Mouse (Mus musculus): ENCODE data around the gene Kdm5a. TPM values are rescaled to one million over a fixed set of nuclear protein-coding genes. Genes with fewer than 3 reads are reported as not detected.

Kdm5a gene
- 10 to 100 TPM; 43.0 to 52.3 (median 44.3) TPM for total RNA-seq (2022)

DNA sequence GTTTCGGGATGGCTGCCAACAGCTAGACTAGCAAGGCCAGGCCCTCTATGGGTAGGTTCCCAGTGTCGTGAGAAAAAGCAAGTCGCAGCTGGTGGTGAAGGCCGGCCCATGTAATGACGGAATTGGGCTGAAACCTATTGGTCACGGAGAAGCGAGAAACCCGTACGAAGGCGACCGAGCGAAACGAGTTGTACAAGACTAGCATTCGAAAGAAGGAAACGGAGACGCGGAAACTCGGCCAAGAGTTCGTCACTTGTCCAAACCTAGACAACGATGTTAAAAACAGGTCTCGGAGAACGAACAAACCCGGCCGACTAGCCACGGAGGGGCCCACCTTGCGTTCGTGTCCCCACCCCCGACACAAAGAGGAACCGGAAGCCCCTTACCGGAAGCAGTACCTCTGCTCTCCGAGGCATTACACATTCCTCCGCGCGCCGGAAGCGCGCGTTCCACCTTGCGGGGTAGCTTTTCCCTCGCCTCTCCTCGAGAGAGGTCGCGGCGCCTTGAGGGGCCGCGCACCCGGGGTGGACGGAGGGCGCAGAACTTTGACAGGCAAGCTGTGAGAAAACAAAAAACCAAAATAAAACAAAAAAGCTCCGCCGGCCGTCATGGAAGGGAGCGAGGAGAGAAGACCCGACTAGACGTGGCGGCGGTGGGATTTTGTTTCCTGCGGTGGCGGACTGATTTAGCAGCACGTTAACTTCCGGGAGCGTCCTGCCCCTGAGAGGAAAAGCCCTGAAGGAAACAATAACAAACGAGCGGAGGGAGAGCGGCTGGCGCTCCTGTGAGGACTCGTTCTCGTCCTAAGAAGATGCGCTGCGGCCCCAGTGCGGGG lies at the start of gene Kdm5a, which contains the start of gene Ccdc77:
Kdm5a (plus strand) TSS at position 437 of the 835 bp plus-strand sequence.
Ccdc77 (minus strand) TSS at position 687 of the 835 bp plus-strand sequence.
- peak; percentile 91 to 94 for DNase-seq (ENCODE audit: low spot score in 2 of 2)

DNA sequence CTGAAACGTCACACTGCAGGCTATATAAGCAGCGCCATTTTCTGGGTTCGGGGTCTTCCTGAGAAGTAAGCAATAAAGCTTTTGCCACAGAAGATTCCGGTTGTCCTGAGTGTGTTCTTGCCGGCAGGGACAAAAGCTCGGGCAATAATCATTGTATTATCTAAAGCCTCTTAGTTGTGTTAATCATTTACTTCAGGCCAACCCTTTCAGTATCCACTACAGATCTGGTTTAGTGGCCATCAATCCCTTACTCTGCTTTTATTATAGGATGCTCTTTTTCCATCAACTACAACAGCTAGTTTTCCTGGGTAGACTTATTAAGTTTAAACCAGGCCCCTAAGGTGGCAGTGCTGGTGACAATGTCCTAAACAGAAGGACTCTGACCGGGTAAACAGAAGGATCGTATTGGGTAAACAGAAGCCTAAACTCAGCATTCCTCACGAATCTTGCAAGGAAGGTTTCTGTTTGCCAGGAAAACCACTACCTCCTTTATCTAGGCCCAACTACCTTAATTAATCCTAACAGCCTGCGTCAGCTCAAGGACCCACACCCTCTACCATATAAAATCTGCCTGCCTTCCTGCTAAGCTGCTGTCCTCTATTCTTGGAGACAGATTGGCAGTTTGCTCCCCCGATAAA lies 45.5 kb upstream of the Kdm5a start:
- DNase-seq (ENCODE audit: low spot score in 2 of 2): no peak

DNA sequence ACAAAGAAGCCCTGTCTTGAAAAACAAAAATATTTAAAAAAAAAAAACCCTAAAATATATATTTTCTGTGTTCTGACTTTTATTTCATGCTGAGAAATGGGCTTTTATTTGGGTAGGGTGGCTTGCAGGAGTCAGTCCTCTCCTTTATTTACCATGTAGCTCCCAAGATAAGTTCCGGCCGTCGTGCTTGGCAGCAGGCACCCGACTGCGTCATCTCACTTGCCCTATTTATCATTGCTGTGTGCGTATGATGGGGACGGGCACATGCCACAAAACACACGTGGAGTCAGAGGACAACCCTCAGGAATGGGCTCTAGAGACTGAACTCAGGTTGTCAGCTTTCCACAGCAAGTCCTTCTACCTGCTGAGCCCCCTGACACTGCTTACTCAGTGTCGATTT lies 44.8 kb upstream of the Kdm5a start:
- no peak for DNase-seq (ENCODE audit: low spot score in 2 of 2)

DNA sequence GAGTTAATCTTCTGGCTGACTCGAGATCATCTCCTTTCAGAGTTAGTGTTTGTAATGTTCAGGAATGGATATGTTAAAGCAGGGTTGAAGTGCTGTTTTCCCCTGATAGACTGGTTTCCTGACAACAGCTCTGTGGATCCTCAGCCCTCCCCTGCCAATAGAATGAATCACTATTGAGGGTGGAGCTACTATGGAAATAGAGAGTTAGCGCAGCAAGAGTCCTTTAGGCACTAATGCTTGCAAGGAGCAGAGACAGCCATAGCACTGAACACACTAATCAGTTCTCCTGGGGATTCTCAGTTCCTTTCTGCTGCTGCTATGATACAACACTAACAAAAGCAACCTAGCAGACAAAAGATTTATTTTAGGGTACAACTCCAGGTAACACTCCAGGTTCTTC lies 43.6 kb upstream of the Kdm5a start:
- DNase-seq (ENCODE audit: low spot score in 2 of 2): no peak

DNA sequence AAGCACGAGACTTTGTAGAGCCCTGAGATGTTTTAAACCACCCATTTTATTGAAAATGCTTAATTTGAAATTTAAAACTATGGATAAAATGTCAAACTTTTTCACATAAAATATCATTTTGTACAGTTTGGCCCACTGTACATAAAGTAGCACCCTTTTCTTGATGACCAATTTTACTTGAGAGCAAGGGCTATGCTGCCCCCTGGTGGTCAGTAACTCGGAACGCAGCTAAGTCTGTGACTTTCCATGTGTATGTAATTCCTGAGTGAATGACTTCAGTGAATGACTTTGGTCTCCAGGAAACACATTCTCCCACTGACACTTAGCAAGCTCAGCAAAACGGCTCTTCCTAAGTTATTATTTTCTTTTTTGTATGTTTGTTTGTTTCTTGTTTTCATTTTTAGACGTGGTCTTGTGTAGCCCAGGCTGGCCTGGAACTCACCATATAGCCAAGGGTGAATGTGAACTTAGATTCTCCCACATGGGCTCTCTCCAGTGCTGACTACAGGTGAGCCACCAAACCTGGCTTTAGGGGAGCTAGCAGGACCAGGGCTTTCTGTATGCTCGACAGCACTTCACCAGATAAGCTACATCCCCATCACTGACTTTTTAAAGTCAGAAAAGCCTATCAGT lies 39.5 kb upstream of the Kdm5a start:
- peak; percentile 22 to 67 for DNase-seq (ENCODE audit: low spot score in 2 of 2)

DNA sequence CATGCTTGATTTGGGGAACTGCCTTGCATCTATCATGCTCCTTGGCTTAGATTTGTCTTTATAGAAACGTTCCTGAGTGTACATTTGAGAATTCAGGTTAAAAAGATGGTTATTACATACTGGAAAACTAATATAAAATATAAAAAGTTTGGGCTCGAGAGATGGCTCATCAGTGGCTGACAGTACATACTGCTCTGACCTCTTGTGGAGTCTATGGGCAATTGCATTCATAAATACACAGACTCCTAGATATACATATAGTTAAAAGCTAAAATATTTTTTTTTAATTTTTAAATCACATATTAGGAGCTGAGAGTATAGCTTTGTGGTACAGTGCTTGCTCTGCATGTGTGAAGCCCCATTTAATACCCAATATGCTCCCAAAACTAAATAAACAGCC lies 31.6 kb upstream of the Kdm5a start:
- no peak for DNase-seq (ENCODE audit: low spot score in 2 of 2)

DNA sequence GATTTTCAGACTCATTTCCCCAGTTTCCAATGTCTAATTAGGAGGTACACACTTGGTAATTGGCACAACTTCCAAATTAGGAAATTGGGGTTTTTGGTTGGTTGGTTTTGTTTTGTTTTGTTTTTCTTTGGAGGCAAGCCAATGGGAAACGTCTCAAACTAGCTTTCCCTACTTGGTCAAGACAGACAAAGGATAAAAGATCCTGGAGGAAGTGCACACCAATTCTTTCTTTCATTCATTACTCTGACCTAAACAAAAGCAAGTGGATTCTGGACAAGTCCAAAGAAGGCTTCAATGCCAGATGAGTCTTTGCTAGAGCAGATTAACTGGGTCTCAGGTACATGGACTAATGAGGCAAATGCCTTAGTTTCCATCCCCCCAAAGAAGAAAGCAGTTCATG lies 19.9 kb upstream of the Kdm5a start:
- no peak for DNase-seq (ENCODE audit: low spot score in 2 of 2)

DNA sequence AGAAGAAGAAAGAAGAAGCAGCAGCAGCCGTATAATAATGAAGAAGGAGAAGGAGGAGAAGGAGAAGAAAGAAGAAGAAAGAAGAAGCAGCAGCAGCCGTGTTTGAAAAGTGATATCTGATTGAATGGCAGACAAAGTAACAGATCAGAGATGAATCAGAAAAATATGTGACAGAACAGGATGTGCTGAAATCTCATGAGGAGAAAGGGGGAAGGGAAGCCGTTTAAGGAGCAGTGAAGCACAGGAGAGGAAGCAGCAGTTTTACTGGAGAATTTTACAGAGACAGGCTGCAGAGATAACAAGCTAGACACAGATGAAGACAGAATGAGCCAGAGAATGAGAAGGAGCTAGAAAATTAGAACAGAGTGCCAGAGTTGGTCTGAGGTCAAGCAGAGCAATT lies 14.9 kb upstream of the Kdm5a start:
- no peak for DNase-seq (ENCODE audit: low spot score in 2 of 2)

DNA sequence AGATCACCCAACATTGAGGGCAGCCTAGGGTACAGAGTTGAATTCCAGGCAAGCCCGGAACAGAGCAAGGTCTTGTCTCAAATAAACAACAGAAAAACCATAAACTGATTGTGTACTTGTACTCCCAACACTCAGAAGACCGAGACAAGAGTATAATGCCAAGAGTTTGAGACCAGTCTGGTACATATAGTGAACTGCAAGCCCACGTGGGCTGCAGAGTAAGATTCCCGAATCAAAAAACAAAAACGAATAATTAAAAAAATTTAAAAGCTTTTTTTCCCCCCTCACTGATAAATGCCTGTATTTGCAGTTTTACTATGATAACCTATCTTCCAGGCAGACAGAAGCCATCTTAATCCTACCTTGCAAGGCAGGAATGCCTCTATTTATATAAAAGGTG lies 7.4 kb upstream of the Kdm5a start:
- DNase-seq (ENCODE audit: low spot score in 2 of 2): no peak

DNA sequence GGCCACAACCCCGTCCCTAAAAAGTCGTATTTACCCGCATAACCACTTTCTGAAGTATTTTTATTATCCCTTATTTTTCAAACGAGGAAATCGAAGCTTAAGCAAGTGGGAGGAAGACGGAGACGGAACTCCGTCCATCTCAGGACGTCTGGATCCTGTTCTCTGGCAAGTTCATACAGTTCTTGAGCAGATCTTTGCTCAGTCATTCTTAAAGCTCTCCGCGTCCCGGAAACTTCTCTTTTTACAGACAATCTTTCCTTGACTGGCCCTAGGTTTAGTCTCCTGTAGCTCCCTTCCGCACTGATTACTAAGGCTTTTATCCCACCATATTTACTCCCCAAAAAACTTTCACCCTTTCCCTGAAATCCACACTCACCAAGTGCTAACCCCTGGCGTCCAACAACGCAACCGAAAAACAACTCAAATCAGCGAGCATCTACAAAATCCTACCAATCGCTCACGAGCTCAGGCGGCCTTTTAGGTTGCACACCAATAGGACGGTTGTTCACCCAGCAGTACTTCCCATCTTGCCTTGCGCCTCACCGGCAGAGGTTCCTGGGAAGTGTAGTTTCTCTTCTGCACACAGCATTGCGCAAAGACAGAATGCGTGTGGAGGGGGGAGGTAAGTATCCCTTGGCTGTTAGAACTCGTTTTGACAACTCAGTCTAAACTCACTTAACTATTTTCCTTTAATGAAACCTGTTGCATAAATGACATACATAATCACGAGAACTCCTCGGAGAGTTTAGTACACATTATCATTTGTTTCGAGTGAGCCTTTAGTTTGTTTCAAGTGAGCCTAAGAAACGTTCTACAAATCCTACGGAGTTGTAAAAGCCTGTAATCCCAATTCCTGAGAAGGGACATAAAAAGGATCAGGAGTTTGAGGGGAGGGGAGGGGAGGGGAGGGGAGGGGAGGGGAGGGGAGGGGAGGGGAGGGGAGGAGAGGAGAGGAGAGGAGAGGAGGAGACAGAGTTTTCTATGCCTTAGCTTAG lies 6.7 kb upstream of the Kdm5a start:
- peak; percentile 86 to 88 for DNase-seq (ENCODE audit: low spot score in 2 of 2)

DNA sequence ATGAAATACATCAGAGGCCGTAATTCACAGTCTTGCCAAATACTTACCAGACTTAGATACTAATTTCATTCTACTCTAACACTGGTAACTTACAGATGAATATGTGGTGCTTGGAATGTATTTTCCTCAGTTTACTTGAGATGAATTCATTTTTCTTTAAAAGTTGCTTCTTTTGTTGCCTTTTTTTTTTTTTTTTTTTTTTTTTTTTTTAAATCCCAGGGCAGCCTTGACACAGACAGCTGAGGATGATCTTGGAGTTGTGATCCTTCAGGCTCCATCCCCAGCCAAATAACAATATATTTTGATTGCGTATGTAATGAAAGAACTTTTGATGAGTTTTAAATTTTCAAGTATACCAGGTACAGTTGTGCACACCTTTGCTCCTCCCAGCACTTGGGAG lies 1.8 kb upstream of the Kdm5a start:
- DNase-seq (ENCODE audit: low spot score in 2 of 2): no peak

DNA sequence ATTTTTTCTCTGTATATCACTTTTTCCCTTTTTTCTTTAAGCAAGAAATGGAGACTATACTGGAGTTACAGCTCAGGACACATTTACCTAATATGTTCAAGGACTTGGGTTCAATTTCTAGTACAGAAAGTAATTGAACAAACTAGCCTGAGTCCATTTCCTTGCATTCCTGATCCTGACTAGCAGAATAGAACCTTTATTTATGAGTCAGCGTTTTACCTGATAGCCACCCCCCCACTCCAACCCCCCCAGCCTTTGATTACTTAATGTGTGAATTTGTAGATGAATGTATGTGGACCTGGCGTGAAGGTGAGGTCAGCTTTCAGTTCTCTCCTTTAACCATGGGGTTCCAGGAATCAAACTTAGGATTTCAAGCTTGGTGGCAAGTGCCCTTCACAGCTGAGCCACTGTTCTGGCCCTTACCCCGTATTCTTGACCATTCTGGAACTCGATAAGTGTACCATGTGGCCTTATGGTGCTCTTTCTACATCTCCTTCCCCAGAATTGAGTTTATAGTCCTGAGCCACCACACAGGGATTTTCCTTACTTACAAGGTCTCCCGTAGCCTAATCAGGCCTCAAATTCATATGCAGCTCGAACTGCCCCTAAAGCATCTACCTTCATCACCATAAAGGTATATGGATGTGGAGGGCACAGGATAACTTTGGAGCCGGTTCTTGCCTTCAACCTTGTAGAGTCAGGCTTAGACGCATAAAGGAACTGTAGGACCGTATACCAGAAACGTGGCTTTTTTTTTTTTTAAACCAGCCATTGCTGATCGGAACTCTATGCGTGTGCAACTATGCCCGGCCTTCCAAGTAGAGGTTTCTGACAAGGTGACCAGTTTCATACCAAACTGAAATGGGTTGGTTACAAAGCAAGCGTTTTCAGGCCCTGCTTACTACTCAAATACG lies 893 bp upstream of the Kdm5a start:
- no peak for DNase-seq (ENCODE audit: low spot score in 2 of 2)

DNA sequence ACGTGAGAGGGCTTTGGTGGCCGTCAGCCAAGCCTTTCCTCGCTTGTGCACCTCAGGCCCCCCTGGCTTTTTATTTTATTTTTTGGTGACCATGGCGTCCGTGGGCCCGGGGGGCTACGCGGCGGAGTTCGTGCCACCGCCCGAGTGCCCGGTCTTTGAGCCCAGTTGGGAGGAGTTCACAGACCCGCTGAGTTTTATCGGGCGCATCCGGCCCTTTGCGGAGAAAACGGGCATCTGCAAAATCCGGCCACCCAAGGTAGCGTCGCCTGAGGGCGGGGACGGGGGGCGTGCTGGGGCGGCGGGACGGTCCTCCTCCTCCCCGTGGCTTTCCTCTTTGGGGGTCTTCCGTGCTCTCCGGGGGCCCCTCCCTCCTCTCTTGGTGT lies 590 bp downstream of the Kdm5a start:
- DNase-seq (ENCODE audit: low spot score in 2 of 2): no peak

DNA sequence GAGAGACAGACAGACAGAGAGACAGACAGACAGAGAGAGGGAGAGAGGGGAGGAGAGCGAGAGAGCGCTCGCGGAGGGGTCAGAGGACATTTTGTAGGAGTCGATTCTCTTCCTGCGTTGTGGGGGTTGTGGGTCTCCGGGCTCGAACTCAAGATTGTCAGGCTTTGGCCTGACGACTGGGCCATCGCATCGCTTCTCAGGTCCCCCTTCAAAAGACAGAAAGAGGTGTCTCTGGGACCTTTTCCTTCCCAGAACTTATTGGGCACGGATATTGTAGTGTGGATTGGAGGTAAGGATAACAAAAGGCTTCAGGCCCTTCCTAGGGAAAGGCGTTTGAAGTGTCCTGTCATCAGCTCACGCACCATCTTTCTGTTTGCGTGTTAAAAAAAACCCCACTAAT lies 1.1 kb downstream of the Kdm5a start:
- DNase-seq (ENCODE audit: low spot score in 2 of 2): no peak

DNA sequence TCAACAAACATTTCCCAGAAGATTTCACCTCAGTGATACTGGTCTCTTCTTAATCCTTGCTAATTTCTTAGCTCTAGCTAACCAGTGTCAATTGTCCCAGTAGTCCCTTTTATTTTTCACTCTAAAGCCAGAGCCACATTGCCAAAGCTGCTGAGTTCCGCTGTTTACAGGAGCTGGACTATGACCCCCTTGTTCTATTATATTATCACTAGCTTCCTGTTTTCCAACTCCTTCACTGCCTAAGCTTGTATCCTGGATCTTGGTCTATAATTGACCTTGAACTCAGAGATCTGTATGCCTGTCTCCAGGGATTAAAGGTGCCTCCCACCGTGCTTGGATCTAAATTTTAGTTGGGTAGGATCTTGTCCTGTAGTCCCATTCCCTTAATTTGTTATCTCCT lies 12.8 kb downstream of the Kdm5a start:
- DNase-seq (ENCODE audit: low spot score in 2 of 2): no peak

DNA sequence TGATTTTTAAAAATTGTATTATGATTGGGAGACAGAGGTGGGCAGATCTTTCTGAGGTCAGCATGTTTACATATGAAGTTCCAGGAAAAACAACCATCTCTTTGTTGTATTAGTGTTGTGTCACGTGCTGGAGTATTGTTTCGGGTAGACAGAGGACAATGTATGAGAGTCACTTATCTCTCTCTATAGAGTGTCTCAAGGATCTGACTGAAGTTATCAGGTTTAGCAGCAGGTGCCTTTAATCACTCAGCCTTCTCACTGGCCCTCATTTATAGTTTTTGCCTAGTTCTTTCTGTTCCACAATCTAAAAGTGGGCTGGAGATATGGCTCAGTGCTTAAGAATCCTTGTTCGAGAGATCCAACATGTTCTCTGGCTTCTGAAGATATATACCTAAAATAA lies 26.1 kb downstream of the Kdm5a start:
- no peak for DNase-seq (ENCODE audit: low spot score in 2 of 2)

DNA sequence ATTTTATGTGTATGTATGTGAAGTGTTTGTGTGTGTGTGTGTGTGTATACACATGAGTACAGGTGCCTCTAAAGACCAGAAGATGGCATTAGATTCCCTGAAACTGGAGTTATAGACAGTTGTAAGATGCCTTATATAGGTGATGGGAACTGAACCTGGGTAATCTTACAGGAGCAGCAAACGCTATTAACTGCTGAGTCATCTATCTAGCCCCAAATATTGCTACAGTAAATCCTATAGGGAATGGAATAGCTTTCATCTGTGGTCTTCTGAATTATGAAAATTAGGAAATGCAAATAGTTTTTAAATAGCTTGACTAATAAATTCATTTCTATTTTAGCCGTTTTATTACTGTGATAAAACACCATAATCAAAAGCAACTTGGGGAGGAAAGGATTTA lies 28.9 kb downstream of the Kdm5a start:
- no peak for DNase-seq (ENCODE audit: low spot score in 2 of 2)

DNA sequence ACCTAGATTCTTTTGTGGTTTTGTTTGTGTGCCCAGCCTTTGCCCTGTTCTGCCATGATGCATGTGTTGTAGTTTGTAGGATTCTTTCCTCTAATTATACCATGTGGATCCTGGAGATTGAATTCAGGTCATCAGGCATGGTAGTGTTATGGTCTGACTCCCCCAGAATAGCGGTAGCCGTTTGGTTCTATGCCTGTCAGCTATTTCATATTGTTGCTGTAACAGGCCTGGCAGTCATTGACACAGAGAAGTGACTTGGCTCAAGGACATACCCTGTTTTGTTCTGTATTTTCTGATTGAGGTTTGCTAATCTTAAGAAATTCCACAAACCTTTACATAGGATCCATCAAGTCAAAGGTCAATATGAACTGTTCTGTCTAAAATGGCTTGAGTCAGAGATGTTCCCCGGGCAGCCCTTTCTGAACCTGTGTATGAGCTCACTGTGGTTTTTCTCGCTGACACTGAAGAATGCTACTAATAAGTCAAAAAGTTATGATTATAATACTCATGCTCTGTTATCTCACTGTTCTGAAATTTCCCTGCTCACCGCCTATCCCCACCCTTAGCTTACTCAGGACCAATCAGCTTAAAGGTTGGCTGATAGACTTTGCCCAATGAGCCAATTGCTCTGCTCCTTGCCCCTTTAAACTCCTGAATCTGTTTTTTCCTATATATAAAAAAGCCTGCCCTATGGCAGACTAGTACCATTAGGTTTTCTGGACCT lies 31.9 kb downstream of the Kdm5a start:
- no peak for DNase-seq (ENCODE audit: low spot score in 2 of 2)

DNA sequence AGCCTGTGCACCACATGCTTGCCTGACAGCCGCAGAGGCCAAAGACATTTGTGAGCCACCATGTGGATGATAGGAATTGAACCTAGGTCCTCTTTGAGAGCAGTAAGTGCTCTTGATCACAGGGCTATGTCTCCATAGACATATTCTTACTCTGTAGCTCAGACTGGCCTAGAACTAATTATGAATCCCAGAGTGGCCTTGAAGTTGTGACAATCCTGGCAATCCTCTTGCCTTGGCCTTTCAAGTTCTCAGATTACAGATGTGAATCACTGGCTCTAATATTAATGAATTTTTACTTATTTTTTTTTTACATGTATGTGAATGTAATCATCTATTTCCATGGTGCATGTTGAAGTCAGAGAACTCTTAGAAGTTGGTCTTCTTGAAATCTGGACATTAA lies 40.0 kb downstream of the Kdm5a start:
- DNase-seq (ENCODE audit: low spot score in 2 of 2): no peak

DNA sequence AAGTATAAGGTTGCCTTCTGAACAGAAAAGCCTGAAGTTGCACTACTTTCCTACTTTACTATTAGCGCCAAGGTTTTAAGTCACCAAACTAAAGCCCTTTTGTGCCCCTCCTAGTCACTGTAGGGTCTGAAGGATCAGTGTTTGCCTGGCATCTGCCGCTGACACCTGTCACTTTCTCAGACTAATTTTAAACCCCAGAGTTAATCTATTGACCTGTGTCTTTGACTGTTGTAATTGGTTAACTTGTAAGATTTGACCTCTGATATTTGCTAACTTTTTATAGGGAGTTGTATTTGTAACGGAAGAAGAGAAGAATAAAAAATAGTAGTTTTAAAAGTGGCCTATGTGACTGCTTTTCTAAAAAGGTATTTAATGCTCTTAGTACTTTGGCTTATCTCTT lies 74.2 kb downstream of the Kdm5a start:
- no peak for DNase-seq (ENCODE audit: low spot score in 2 of 2)
